Mouse (Mus musculus) lung, postnatal 0 days (tissue): ENCODE results near the gene Rpl39.

Experiments
- CTCF ChIP-seq: IDR thresholded peaks from 2 replicates; pipeline ENCODE4 v1.5.1; 2016; ENCODE audit warnings: antibody characterized with exemption, mild to moderate bottlenecking
- EP300 ChIP-seq: IDR thresholded peaks from 2 replicates; pipeline ENCODE4 v1.6.1; 2016; ENCODE audit warnings: antibody characterized with exemption, mild to moderate bottlenecking, control low read depth

DNA sequence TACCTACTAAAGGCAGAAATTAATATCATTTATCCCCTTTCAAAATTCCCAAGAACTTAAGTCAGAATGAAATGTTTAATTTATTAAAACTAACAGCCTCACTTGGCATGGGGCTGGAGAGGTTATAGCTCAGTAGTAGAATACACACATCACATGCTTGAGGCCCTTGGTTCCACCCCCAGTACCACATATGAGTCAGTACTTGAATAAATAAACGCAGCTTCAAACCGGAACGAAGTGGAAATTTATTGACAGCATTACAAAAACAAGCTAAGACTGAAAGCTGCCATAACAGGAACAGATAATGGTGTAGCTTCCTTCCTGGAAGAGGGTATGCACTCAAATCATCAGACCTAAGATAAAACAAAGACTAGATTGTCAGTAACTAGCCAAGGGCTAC is 6.3 kb upstream of the Rpl39 start:
- TF ChIP-seq CTCF (no peak), EP300 (no peak)
